11 mouse cellular contexts compared by ENCODE assay signal in genomic region chr5:136476272-136476671, GRCm38 (mm10).
DNase-seq lines count a peak whose midpoint lies in the region; ATAC-seq and TF ChIP-seq lines count a peak whose summit lies in the region.
"Had no signal": no experiment of that assay in that cellular context is flagged by ENCODE, and none has a peak within 500 bp of the region (broad histone marks: within the 10 kb centered on the region; RNA-seq: fewer than 3 reads in every experiment).

No protein-coding gene starts in this region.

- H3K9me3 ChIP-seq in stomach, postnatal 0 days (ENCODE audit: control insufficient read depth, low read length): no peaks in the 10 kb centered on the region
- H3K9me3 ChIP-seq in forebrain, embryonic 13.5 days (replicated peaks): no peaks in the 10 kb centered on the region
- H3K9me3 ChIP-seq: liver, embryonic 13.5 days had no signal

- peak overlapping the region; percentile 35; the same call in 1 of the 2 replicates for H3K27ac ChIP-seq in gastrocnemius, adult 2 months
- H3K27ac ChIP-seq in stomach, postnatal 0 days (replicated peaks): no peak overlapping the region
- no peak overlapping the region for H3K27ac ChIP-seq in forebrain, embryonic 13.5 days
- H3K27ac ChIP-seq: liver, embryonic 13.5 days had no signal

- peak; percentile 59 for DNase-seq in gastrocnemius, adult 2 months
- DNase-seq in gastrocnemius, adult 18-20 months (ENCODE audit: low spot score): no peak
- peak; percentile 27 for DNase-seq in kidney, postnatal 10 days
- DNase-seq in kidney, adult 11 months: no peak
- peak; percentile 53 for DNase-seq in adrenal gland, postnatal 25 days
- DNase-seq in left cerebral cortex, postnatal 25 days (ENCODE audit: low spot score in 2 of 2): peak; percentile 47 to 91
- DNase-seq in stomach, postnatal 0 days (ENCODE audit: low spot score): no peak
- DNase-seq: liver, embryonic 13.5 days; lung, postnatal 4 days had no signal

- no peak for TF ChIP-seq EP300 in stomach, postnatal 0 days (optimal IDR thresholded peaks at IDR 0.05)

- no peak overlapping the region for H3K4me3 ChIP-seq in gastrocnemius, adult 2 months
- H3K4me3 ChIP-seq in stomach, postnatal 0 days (ENCODE audit: low read depth, low read length): no peak overlapping the region
- H3K4me3 ChIP-seq in forebrain, embryonic 13.5 days: no peak overlapping the region
- H3K4me3 ChIP-seq: erythroblast, embryonic 14.5 days; liver, embryonic 13.5 days had no signal

- intact Hi-C loops in gastrocnemius, adult 2 months (cut with DNase I): no loop called here
- intact Hi-C loops in left cerebral cortex, postnatal 25 days (cut with DNase I): no loop called here

- no peaks in the 10 kb centered on the region for H3K4me1 ChIP-seq in stomach, postnatal 0 days (replicated peaks; ENCODE audit: control insufficient read depth, insufficient read depth)
- H3K4me1 ChIP-seq in forebrain, embryonic 13.5 days: peaks cover 13% of the 10 kb centered on the region

- H3K9ac ChIP-seq in stomach, postnatal 0 days (ENCODE audit: low read length): no peak overlapping the region
- H3K9ac ChIP-seq in forebrain, embryonic 13.5 days: no peak overlapping the region
- H3K9ac ChIP-seq: liver, embryonic 13.5 days had no signal

- 82% methylated on average over 3 of the region's 3 CpGs for WGBS in stomach, postnatal 0 days
- WGBS in forebrain, embryonic 13.5 days: 89% methylated on average over 3 of the region's 3 CpGs

- H3K4me2 ChIP-seq in stomach, postnatal 0 days (replicated peaks; ENCODE audit: low read depth): no peak overlapping the region
- H3K4me2 ChIP-seq in forebrain, embryonic 13.5 days: no peak overlapping the region
- H3K4me2 ChIP-seq: liver, embryonic 13.5 days had no signal

- no peak for ATAC-seq in stomach, postnatal 0 days (ENCODE audit: low FRiP score, low TSS enrichment)
- no peak for ATAC-seq in forebrain, embryonic 13.5 days

- TF ChIP-seq CTCF in gastrocnemius, adult 2 months (IDR thresholded peaks at IDR 0.05): no peak
- no peak for TF ChIP-seq CTCF in stomach, postnatal 0 days (IDR thresholded peaks at IDR 0.05; ENCODE audit: low read depth)

- no peaks in the 10 kb centered on the region for H3K36me3 ChIP-seq in stomach, postnatal 0 days (ENCODE audit: control insufficient read depth, insufficient read depth, low read length)
- peaks cover 8% of the 10 kb centered on the region for H3K36me3 ChIP-seq in forebrain, embryonic 13.5 days (ENCODE audit: poor library complexity, severe bottlenecking)
- H3K36me3 ChIP-seq: liver, embryonic 13.5 days had no signal

- H3K27me3 ChIP-seq in stomach, postnatal 0 days (ENCODE audit: control insufficient read depth, insufficient read depth, low read length): no peaks in the 10 kb centered on the region
- no peaks in the 10 kb centered on the region for H3K27me3 ChIP-seq in forebrain, embryonic 13.5 days
- H3K27me3 ChIP-seq: liver, embryonic 13.5 days had no signal

Comparison
In these comparisons a context has a peak if more than half of its experiments do, and no peak if none do; other contexts are left out.
1. DNase-seq: peak in gastrocnemius, adult 2 months (single experiment), kidney, postnatal 10 days (single experiment), adrenal gland, postnatal 25 days (single experiment) and left cerebral cortex, postnatal 25 days (2 of 2); none in gastrocnemius, adult 18-20 months (single experiment), kidney, adult 11 months (single experiment) and stomach, postnatal 0 days (single experiment).